Mouse (Mus musculus) frontal cortex, postnatal 10 days (tissue): Measurements from ENCODE around the gene Tmem132d.

Source experiments
- DNase-seq, 2 experiments: peaks; one replicate each; pipeline ENCODE4 v3.0.0; 2022; ENCODE audit warnings: low spot score in 2 of 2, mixed read lengths in 1 of 2

Gene Tmem132d

DNA sequence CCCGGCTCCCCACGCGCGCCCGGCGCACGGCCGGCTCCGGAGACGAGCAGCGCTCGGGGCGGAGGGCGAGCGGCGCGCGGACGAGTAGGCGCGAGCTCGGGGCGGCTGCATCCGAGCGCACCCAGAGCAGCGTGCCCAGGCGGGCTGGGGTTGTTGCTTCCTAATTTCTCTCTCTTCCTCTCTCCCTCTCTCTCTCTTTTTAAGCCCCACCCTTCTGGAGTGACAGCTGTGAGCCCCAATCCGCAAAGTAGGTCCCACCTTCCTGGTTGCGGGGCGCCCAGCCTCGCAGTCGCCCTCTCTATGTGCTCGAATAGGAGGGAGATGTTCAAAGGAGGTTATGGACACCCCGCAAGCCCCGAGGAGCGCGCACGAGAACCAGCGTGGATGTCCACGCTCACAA is at the start of gene Tmem132d:
Tmem132d (minus strand) TSS at position 162 of the 400 bp plus-strand sequence.
- peak; percentile 35 to 62 for DNase-seq

DNA sequence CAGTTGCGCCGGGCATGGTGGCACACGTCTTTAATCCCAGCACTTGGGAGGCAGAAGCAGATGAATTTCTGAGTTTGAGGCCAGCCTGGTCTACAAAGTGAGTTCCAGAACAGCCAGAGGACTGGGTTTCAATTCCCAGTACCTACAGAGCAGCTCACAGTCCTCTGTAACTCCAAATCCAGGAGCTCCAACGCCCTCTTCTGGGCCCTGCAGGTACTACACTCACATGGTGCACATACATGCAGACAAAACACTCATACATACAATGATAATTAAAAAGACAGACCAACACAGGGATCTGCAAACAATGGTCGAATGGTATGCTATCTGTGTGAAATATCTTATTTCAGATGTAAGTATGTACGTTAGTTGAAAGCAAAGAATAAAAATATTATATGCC is 47.9 kb upstream of the Tmem132d start:
- DNase-seq: no peak

DNA sequence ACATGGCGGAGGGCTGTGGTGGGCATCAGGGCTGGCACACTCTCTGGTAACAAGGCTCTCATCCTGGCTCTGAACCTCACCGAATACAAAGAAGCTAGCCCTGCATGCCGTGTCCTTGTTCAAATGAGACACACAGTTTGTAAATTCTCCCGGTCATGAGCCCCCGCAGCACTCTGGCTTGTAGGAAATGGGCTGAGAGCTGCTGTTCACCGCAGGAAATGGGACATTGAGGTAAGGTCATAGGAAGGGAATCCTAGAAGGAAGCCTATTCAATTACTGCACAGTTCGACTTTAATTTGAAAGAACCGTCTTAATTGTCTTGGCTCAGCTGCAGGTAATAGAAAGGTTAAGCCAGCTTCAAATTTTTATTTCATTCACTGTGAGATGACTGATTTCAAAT is 42.5 kb upstream of the Tmem132d start:
- no peak for DNase-seq

DNA sequence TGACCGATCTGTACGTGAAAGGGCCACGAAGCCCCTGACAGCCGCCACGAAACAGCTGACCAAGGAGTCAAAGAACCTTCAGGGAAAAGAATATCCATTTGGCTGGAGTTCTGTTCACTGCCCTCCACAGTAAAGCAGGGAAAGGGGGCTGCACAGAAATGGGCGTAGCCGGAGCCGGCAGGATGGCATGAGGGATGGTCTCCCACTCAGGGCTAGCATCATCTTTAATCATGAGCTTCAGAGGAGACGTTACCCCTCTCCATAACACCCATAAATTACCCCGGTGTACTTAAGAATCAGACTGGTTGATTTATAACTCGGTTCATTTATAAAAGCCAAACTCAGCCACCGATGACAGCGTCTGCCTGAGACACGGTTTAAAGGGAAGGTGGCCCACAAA is 36.9 kb upstream of the Tmem132d start:
- no peak for DNase-seq

DNA sequence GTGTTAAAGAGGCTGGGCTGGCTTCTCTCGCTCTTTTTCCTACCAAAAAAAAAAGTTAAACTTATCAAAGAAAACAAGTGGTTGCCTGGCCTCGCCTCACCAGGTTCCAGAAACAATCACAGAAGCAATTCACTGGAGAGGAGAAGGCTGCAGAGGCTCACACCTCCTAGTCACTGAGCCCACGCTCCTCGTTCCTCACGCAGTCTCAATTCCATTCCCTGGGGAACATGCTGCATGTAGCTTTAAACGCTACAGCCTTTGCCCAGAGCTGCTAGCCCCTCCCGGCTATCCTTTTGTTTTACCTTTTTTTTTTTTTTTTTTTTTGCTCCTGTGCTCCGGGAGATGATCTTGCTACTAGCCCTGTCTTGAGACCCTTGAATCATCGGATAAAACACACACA is 31.6 kb upstream of the Tmem132d start:
- DNase-seq: no peak

DNA sequence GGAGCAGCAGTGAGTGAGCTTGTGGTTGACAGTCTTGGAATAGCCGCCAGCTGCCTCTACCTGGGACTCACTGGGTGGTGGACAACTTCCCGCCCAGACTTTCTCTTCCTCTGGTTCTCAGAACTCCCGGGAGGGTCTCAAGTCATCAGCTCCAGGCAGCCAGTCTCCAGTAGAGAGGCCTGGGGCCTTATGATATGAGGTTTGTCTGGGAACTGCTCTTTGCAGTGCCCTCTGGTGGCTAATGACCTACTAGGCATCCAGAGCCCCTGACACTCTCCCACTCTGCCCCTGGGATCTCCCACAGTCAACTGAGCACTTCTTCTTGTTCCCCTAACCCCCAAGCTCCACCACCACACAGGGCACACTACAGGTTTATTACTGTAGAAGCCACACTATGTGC is 27.7 kb upstream of the Tmem132d start:
- no peak for DNase-seq

DNA sequence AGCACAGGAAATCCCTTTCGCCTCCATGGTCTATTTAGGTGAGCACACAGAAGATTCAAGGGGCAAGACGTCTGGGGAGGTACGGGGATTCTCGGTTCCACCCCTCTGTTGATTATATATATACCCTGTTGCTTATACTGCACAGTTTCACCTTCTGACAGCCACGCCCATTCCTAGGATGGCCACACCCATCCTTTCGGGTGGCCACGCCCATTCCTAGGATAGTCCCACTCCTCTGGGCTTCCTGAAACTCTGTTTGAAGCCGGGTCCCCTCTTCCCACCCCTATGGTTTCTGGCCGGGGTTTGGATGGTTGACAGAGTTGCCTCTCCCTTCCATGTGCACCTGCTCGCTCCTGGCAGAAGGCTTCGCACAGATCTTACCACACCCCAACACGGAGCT is 22.9 kb upstream of the Tmem132d start:
- DNase-seq: no peak

DNA sequence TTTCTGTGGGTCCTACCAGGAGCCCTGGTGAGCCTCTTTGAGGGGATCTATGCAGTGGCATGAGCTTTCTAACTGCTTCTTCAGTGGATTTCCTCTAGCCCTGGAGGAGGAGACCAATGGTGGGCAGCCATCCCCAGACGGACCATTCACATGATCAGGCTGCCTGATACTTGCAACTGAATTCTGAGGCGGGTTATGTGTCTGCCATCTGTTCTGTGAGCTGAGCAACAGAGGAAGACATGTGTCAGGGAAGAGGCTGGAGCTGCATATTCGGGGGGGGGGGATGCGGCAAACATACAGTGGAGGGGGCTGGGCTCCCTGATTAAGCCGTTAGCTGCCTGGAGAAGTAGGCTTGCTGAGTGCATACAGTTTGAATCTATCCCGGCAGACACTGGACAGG is 19.3 kb upstream of the Tmem132d start:
- DNase-seq: no peak

DNA sequence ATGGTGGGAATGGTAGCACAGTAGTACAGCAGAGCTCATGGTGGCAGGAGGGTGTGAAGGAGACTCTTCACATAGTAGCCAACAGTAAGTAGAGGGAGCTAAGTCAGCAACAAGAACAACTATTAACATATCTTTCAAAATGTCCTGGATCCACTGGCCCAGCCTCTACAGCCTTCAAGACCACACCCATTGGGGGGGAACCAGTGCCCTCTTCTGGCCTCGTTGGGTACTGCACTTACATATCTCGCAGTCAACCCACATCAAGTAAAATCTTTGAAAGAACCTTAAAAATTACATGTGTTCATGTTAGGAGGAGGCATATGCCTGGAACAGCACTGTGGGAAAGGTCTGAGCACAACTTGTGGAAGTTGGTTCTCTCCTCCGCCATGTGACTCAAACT is 17.9 kb upstream of the Tmem132d start:
- no peak for DNase-seq

DNA sequence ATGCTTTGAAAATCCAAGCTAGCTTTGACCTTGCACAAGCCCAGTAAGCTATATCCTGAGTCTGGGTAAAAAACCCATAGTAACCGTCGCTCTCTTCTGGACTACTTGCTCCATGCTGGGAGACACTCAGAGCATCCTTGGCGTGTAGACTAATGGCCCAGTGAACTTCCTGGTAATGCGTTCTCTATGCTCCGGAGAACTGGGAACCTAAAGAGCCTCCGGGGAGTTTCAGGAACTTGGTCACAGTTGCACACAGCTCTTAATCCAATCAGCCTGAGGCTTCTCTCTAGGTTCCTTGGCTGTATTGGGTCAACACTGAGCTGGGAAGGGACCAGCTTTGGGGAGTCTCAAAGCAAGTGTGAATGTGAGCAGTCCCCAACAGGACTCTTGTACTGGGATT is 12.0 kb upstream of the Tmem132d start:
- DNase-seq: no peak

DNA sequence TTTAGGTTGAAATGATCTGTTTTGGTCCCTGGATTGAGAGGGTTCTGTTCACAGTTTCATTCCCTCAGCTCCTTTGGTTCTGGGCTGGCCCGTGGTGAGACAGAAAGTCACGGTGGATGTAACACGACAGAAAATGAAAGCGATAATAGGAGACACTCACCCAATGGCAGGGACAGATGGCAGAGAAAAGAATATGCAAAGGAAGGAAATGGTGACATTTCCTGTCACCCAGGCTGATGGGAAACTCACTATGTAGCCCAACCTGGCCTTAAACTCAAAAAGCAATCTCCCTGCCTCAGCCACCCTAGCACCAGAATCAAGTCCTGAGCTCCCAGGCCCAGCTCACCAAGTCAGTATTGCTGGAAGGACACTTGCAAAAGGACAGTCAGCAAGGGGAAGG is 11.0 kb upstream of the Tmem132d start:
- no peak for DNase-seq

DNA sequence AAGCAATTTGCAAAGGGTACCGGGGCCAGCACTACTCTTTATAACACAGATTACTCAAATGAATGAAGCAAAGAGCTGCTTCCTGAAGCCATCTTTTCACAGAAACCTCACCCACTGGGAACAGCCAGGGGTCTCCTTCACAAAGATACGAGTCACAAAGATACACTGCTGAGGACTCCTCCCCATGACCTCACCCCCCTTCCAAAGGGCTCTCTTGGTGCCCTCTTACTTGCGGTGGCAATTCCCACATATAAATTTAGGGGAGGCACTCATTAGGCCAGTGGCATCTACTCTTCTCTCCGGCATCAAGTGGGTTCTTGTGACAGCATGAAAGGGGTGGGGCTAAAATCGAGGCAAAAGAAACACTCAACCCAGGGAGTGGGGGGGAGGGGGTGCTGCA is 8.2 kb upstream of the Tmem132d start:
- DNase-seq: no peak

DNA sequence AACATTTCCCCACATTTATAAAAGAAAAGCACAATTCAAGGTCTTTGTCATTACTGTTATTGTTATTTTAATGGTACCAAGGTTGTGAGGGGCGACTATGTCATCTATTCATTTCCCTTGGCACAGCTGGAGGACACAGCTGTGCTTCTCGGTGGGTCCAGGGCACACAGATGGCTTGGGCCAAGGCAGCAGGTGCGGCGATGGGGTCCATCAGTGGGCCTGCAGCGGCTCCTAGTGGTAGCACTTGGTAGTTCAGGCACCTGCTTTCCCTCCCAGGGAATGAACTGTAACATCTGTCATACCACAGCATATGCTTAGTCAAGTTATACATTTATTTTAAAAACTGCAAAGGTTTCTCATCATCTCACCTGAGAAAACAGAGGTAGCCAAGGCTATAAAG is 7.0 kb upstream of the Tmem132d start:
- DNase-seq: peak; percentile 32 to 60

DNA sequence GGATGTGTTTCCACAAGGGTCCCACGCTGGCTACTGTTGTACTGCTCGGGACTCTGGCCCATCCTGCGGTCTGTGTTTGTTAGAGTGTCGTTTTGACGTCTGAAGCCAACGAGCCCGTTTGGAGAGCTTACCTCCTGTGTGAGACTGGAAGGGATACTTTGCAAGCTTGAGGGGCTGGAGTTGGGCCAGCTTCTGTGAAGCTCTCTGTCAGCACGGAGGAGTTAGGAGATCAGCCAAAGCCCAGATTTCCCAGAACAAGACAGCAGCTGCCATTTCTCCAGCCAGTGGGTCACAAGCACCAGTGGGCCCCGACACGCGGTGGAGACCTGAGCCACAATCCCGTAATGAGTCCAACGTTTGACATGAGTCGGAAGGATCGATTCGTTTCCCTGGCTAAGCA is 5.2 kb upstream of the Tmem132d start:
- DNase-seq: no peak

DNA sequence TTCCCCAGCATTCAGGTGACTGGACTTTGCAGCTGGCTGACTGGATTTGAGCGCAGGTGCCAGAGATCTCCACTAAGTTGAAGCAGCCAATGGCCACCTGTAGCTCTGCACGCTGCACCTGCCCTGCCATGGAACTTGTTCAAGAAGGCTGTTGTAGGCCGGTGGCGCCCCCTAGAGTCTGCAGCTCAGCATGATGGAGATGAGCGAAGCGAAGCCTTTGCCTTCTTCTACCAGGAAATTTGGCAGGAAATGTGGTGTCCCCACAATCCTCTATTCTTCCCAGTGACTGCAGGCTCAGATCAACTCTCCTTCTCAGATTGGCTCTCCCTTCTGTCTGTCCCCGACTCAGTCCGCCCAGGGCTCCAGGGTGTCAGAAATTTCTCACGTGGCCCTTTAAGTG is 4.0 kb upstream of the Tmem132d start:
- DNase-seq: peak; percentile 64 to 67

DNA sequence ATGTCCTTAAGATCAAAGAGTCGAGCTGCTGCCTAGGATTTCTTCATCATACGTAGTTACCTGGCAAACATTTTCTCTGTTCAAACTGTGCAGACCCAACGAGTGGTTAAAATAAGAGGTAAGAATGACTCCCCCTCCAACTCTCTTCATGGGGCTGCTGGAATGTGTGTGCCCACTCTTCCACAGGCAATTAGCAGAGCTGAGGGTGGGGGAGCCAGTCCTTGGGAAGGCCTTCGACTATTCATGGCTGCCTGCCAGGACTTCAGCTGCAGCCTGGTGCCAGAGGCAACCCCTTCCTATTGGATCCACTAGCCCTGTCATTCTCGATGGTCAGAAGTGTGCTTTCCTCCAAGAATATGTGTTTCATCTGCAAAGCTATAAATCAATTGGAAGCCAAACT is 2.8 kb upstream of the Tmem132d start:
- DNase-seq: peak in 1 of 2 experiments; percentile 20

DNA sequence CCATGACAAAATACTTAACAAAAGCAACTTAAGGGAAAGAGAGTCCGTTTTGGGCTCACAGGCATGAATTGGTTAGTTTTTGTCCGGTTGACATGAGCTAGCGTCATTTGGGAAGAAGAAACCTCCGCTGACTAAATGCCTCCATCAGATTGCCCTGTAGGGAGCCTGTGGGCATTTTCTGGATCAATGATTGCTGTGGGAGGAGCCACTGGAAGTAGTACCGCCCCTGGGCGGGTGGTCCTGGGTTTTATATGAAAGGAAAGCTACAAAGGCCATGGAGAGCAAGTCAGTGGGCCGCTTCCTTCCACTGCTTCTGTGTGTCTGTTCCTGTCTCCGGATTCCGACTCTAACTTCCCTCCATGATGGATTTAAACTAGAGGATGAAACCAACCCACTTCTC is 909 bp upstream of the Tmem132d start:
- DNase-seq: no peak

DNA sequence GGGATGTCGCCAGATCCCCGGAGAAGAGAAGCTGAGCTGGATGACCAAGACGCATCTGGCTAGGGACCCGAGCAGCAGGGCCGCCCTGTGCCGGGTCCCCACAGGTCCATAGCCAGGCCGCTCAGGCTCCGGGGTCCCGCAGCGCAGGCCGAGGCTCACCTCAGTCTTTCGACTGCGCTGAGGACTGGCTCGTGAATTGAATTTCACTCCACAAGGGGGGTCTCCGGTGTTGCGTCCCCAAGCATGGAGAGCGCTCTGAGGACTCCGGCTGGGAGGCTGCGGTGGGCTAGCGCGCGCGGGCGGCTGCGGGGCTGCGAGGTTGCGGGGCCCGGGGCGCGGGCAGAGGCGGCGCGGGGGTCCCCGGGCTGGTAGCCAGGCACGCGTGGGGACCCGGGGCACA is 455 bp downstream of the Tmem132d start:
- DNase-seq: no peak

DNA sequence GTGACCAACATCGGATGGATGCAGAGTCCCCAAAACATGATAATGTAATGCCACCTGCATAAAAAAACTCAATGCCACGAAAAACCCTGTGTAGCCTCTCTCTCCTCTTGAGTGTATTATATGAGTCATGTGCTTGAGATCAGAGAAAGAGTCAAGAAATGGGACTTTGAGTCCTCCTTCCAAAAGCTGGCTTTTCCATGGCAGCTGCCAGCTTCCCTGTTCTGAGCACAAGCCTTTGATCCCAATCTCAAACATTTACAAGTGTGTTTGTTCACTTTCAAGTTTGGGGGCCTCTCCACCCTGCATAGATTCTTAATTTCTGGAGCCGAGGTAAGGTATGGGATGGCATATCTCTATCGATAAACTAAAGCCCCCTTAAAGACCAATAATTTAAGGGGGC is 8.2 kb downstream of the Tmem132d start:
- DNase-seq: no peak

DNA sequence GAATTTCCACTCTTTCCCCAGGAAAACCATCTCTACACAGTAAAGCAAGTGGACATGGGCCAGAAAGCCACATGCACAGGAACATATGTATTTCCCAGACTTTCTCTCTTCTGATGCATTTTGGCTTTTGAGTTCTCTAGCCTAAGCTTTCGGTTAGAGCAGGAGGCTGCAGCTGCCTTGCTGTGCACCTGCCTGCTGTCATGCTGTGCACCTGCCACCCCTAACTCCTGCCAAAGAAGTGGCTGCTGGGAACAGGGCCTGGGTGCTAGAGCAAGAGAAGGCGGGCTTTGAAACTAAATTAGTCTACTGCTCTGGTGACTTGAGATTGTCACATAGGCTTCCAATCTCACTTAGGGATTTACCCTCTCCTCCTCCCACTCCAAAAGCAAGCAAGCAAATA is 8.7 kb downstream of the Tmem132d start:
- DNase-seq: no peak

DNA sequence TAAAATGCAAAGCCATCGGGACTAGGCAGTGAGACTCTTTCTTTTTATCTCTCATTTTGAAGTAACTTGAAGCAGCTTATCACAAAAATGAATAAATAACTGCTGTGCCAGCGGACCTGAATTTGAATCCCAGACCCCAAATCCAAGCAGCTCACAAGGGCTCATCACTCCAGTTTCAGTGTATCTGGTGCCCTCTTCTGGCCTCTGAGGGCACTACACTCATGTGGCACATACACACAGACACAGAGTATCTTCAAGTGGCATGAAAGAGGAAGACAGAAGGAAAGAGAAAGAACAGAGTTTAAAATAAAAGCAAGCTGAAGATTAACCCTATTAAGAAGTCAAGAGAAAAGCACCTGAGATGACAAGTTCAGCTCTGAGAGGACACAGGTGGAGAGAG is 10.8 kb downstream of the Tmem132d start:
- no peak for DNase-seq

DNA sequence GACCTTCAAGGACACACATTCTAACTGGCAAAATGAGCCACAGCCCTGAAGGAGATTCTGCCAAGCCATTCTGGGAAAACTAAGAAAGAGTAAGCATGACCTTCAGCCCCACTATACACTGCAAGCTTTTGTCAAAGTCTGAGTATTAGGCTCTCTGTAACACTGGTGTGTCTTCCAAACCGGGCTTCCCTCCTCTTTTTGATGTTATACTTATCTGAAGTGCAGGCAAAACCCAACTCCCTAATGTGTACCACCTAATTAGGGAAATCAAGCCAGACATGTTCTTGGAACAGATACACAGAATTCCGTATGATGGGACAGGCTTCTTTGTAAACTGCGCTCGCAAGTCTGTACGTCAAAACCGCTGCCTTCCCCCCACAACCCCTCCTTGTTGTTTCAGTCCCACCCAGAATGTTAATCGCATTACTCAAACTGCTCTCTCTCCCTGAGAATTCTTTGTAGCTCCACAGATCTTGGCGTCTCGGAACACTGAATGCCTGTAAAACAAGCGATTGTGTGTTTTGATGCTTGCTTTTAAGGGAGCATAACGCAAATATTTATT is 14.6 kb downstream of the Tmem132d start:
- no peak for DNase-seq

DNA sequence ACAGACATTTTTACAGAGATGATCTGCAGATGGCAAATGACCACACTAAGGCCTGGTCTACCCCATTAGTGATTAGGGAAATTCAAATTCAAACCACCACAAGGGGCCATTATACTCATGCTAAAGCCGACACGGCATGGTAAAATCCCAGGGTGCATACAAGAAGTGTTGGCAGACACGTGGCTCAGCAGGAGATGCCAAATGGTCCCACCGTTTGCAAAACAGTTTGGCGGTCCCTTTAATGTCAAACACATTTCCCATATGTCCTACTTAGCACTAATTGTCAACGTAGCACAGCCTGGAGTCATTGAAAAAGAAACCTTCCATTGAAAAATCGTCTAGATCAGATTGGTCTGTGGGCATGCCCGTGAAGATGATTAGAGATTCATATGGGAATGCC is 18.8 kb downstream of the Tmem132d start:
- no peak for DNase-seq

DNA sequence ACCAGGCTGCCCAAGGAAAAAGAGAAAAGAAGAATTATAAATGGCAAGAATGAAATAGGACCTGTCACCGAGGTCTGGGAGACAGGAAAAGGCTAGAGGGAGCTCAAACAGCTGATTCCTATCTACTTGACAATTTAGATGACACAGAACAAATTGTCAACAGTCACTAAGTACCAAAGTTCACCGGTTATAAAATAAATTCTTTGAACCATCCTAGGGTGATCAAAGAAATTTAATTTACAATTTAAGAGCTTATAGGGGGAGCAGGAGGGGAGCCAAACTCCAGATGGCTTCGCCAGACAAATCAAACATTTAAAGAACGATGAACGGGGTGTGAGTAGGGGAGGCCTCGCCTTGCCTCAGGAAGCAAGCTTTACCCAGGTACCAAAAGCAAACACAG is 20.6 kb downstream of the Tmem132d start:
- no peak for DNase-seq

DNA sequence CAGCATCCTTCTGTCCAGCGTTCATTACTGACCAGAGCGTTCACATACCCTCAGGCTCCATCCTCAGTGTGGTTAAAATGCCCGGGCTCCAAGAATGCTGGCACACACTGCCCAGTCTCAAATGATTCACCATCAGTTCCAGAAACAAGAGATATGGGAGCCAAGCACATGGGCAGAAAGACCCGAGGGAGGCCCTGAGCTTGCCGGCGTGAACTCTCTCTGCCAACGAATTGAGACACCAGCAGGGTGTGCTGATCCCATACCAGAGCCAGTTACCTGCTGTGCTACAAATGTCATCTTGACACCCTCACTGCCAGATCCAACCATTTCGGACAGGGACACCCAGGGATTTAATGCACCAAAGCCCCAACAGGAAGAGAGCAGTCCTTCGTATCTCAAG is 25.3 kb downstream of the Tmem132d start:
- no peak for DNase-seq
